Mouse (Mus musculus) urinary bladder, postnatal 4 days (tissue): ENCODE data around the gene Slc4a7.
"Not testable (repeated sequence)": the region's sequence is repeated elsewhere in the genome, so short reads cannot be mapped to it uniquely, and the experiment has no call there.

Experiments used
- DNase-seq, 2 experiments: peaks; one replicate each; pipeline ENCODE4 v3.0.0; 2021 to 2022; ENCODE audit warnings: low spot score in 2 of 2

Gene Slc4a7

GRCm38 (mm10) chr14:14800332-14800731, 98.3 kb downstream of the Slc4a7 start:
- no peak for DNase-seq

DNA sequence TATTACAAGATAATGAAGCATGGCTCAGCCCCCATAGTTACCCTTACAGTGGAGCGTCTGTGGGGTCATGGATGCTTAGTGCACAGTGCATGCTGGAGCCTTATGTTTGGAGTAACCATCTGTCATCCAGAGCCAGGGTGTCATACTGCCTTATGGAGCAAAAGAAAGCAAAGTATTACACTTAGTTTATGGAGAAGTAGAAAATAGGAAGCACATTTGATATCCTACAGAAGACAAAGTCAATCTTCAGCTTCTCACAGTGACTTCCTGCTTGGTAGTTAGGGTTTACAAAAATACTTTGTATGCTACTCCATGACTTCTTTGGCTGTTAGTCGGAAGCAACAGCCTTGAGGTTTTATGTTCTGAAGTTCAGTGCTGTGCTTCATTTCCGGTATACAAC, 98.7 kb downstream of the Slc4a7 start:
- DNase-seq: no peak

- DNase-seq: not testable (repeated sequence)
Measured at GRCm38 (mm10) chr14:14803115-14803514, 101.0 kb downstream of the Slc4a7 start, which contains the start of gene Nek10. TSS of gene Nek10 (plus strand) at chr14:14803415.

GRCm38 (mm10) chr14:14803921-14804517, 101.9 kb downstream of the Slc4a7 start:
- no peak for DNase-seq

- DNase-seq: no peak
Measured at GRCm38 (mm10) chr14:14804518-14805212, 102.6 kb downstream of the Slc4a7 start.

GRCm38 (mm10) chr14:14832520-14833240, 130.6 kb downstream of the Slc4a7 start:
- peak; percentile 73 to 87 for DNase-seq

DNA sequence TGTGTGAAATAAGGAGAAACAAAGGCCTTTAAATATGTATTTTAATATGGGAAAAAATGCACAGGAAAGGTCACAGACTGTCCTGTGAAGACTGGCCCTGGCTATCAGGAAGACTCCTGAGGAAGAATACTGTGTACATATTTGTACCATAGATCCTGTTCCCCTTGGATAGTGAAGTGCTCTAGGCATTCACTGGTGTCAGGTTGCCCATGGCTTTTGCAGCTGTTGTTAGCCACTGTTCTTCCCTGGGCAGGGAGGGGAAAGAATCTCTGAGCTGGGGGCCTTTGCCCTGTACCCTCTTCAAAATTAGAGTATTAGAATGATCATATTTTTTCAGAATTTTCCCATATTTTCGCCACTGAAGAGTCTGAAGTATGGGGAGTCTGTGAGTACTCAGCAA, 131.4 kb downstream of the Slc4a7 start:
- no peak for DNase-seq

GRCm38 (mm10) chr14:14834266-14834665, 132.2 kb downstream of the Slc4a7 start:
- DNase-seq: no peak

GRCm38 (mm10) chr14:14837627-14838026, 135.5 kb downstream of the Slc4a7 start:
- no peak for DNase-seq

- no peak for DNase-seq
Measured at GRCm38 (mm10) chr14:14838109-14838508, 136.0 kb downstream of the Slc4a7 start.

- DNase-seq: no peak
Measured at GRCm38 (mm10) chr14:14842734-14843530, 140.9 kb downstream of the Slc4a7 start.
